Mouse (Mus musculus) heart, adult 9 months (tissue): ENCODE measurements around the gene Irf6.

Experiments used
- DNase-seq, 2 experiments: peaks; one replicate each; pipeline ENCODE4 v3.0.0; 2022; ENCODE audit warnings: low spot score in 2 of 2

The Irf6 gene

GRCm38 (mm10) chr1:193152872-193153271 lies at the start of gene Irf6:
Gene Irf6, plus strand, starts transcription at chr1:193153111.
- DNase-seq: peak; percentile 39 to 45

DNA sequence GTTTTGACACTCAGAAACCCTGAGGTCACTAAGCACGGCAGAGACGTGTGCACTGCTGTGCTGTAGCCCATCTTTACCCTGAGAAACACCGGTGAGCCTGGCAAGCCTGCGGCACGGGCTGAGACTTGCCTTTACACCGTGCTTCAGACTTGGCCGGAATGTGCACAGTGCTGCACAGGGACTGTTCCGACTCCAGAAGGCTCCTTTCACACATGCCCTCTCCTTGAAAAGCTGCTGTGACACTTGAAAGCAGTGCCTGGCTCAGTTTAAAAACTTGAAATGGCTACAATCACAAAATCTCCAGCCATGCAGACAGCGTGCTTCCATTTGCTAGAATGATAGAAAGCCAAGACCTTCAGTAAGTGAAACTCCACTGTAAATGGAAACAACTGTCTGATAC lies 40.8 kb upstream of the Irf6 start:
- no peak for DNase-seq

GRCm38 (mm10) chr1:193122793-193123192 lies 30.1 kb upstream of the Irf6 start:
- DNase-seq: no peak

- no peak for DNase-seq
Measured at GRCm38 (mm10) chr1:193123290-193123689, 29.6 kb upstream of the Irf6 start.

- DNase-seq: no peak
Measured at GRCm38 (mm10) chr1:193125835-193126234, 27.1 kb upstream of the Irf6 start.

GRCm38 (mm10) chr1:193128055-193128454 lies 24.9 kb upstream of the Irf6 start:
- DNase-seq: no peak

GRCm38 (mm10) chr1:193129321-193129720 lies 23.6 kb upstream of the Irf6 start:
- DNase-seq: no peak

DNA sequence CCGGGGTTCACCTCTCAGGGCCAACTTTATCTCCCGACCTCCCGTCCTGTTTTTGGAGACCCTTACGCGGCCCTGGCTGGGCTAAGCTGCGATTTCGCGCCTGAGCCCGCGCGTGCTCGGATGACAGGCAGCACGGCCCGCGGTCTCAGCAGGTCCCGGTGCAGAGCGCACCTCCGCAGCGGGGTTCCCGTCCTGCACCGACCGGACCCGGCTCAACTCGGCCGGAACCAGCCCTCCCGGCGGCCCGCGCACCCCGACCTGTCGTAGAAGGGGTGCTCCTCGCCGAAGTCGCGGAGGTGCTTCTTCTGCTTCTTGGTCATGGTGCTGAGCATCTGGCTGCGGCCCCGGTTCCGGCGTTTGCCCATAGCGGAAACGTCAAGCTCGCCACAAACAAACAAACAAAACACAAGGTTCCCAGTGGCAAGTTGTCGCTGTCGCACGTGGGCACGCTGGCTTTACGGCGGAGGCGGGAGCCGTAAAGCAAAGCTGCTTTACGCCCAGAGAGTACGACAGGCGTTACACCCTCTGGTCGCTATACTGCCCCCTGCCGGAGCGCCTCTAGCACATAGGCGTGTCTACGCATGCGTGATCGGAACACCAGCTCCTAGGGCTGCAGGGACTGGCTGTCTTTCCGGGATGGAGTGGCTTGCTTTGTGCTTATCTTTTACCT lies 23.0 kb upstream of the Irf6 start, which contains the start of gene Diexf:
Gene Diexf (minus strand): TSS at position 487 of the 670 bp plus-strand sequence.
- peak; percentile 93 to 95 for DNase-seq

DNA sequence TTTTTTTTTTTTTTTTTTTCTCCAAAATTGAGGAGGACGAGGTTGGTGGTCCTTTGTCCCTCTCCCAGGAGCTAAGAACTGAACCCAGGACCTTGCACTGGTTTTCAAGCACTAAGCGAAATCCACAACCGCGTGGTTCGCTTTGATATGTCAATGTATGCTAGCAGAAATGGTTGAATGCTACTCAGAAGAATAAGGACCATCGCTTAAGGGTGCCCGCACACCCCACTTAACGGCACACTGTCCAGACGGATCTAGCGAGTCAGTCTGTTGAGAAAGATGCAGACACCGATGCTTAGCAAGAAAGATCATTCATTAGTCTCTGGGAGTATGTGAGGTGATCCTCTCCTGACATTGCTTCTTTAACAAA lies 22.5 kb upstream of the Irf6 start:
- no peak for DNase-seq

DNA sequence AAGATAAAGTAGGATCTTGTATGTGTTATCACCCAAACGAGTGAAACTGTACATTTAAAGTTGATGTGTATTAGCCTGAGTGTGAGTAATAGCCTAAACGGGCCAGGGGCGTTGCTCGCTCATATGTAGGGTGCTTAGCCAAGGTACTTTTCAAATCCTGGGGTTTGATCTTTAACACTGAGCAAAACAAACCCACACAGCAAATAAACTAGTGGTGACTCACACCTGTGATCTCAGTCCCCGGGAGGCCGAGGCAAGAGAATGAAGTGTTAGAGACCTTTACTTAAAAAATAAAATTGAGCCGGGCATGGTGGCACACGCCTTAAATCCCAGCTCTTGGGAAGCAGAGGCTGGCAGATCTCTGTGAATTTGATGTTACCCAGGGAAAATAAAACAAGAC lies 22.1 kb upstream of the Irf6 start:
- DNase-seq: no peak

DNA sequence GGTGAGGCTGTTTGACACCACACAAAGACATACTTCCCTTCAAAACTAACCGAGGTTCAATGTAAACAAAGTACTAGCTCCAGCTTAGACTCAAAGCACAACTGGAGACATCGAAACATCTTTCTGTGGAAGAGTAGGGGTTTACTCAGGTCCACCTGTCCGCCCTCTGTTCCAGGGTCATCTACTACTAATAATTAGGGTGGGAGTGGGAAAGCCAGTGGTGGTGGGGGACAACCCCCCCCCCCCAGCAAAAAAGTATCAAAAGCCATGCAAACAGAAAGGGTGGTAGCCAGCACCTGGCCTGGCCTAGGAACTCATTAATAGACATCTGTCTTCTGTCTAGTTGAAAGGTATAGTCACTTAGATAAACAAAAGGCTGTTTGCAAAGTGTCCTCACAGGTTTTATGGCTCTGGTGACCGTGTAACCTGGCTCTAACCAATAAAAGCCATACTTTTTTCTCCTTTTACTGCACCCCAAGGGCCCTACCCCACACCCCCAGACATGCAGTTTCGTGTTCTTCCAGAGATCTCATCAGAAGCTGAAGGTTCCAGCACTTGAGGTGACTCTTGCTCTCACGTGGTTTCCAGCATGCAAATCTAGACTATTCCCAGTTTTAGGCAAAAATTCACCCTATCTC lies 21.5 kb upstream of the Irf6 start:
- no peak for DNase-seq

- DNase-seq: no peak
Measured at GRCm38 (mm10) chr1:193132385-193132784, 20.5 kb upstream of the Irf6 start.

DNA sequence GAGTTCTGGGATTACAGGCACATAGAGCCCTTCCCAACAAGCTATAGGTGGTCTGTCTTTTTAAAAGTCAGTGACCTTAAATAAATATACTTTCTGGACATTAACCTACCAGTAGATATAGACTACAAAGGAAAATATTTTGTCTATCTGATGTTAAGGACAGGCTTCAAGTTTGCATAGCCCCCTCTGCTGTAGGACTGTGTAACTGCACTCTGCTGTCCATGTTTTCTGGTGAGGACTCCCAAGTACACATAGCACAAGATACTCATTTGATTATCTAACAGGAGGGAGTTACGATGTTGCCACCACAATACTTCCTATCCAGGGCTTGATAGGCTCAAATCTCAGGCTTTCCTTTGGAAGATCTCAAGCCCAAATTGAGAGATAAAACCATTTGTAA lies 19.2 kb upstream of the Irf6 start:
- no peak for DNase-seq

GRCm38 (mm10) chr1:193138087-193138486 lies 14.8 kb upstream of the Irf6 start:
- DNase-seq: no peak

- no peak for DNase-seq
Measured at GRCm38 (mm10) chr1:193138669-193139068, 14.2 kb upstream of the Irf6 start.

GRCm38 (mm10) chr1:193141118-193141517 lies 11.8 kb upstream of the Irf6 start:
- no peak for DNase-seq

GRCm38 (mm10) chr1:193142517-193143062 lies 10.3 kb upstream of the Irf6 start:
- no peak for DNase-seq

DNA sequence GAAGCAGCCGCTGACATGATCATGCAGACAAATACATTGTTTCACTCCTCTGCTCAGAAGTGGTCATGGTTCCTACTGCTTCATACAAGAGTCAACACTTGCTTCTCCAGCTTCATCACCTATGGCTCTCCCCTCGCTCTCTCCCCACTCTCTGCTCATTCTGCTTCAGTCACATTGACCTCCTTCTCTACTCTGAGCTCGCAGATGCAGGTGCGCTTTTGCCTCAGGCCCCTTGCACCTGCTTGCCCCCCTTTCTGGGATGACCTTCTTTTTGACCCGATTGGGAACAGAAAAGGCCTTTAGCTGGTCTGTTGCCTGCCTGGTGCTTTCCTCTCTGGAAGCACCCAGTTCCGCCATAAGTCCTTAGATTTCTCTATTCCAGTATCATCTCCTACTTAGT lies 8.4 kb upstream of the Irf6 start:
- DNase-seq: no peak

GRCm38 (mm10) chr1:193145101-193145500 lies 7.8 kb upstream of the Irf6 start:
- DNase-seq: no peak

DNA sequence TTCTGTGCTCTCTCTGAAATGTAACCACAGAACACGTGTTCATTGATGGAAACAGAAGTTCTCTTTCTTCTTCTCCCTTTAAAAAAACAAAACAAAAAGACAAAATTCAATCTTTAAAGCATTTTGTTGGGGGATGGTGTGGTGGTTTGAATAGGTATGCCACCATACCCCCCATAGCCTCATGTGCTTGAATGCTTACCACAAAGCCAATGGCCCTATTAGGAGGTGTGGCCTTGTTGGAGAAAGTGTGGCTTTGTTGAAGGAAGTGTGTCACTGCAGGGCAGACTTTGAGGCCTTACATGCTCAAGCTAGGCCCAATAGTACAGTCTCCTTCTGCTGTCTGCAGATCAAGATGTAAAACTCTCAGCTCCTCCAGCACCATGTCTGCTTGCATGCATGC lies 6.5 kb upstream of the Irf6 start:
- DNase-seq: no peak

DNA sequence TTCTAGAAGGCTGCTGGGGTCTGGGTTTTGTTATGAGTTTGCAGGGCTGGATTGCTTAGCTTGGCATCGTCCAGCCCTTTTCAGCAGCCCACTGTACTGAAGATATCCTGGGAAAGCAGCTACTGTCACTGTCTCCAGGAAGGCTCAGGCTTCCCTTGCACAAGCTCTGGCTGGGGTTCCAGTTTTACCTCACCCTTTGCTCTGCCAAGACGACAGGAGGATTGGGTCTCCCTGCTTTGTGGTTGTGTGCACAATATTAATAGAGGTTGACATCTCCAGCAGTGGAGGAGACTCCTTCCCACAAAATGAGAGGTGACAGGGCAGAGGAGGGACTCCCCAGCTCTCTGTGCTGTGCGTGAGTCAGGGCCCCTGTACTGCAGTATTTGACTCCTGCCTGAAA lies 3.7 kb upstream of the Irf6 start:
- no peak for DNase-seq

DNA sequence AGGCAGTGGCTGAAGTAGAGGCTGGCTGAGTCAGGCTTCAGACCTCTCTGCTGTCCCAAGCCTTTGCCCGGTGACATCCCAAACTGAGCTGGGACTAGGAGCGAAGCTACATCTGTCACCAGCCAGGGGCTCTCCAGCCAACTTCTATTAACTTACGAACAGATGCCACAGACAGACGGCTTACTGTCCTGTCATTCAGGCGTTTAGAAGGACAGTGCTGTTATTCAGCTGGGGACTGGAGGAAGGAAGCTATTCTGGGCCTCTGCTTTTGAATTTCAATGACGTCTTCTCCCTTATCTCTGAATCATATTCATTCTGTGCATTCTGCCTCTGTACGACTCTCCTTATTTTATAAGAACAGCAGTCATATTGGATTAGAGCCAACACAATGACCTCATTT lies 1.8 kb upstream of the Irf6 start:
- no peak for DNase-seq

DNA sequence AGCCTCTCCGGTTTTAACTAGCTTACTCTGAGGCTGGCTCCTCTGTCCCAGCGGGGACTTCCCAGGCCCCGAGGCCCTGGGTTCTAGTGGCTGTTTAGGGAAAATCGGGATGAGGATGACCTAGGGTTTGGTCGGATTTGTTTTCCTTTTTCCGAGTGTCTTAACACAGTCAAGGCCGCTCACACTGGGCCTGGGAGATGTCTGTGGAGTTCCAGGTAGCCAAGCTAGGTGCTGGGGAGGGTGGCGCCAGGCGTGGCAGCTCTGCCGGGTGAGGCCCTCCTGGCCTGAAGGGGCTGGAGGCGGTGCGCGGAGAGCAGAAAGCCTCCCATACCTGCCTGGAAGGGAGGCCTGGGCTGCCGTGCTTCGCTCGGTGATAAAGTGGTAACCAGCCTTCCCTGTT lies 650 bp downstream of the Irf6 start:
- no peak for DNase-seq
